Mouse (Mus musculus): ENCODE results near the gene Tub.

GRCm38 (mm10) chr7:109059536-109059935, 109.4 kb downstream of the Tub start:
- TF ChIP-seq POLR2A (IDR thresholded peaks at IDR 0.05; ENCODE audit: borderline replicate concordance, extremely low read depth, low read depth, low read length) (no peak), CTCF (IDR thresholded peaks at IDR 0.05; ENCODE audit: insufficient read depth, low read length) (no peak)

All from lung, adult 2 months (tissue).